ENCODE assay signal across 12 mouse cellular contexts in genomic region chr8:46588663-46589062, GRCm38 (mm10).
"Had no signal": no experiment of that assay in that cellular context is flagged by ENCODE, and none has a peak within 500 bp of the region (broad histone marks: within the 10 kb centered on the region; RNA-seq: fewer than 3 reads in every experiment).

No protein-coding gene starts in this region.

- H3K27ac ChIP-seq: left cerebral cortex, adult 2 months; limb, embryonic 15.5 days; lung, embryonic 15.5 days; macrophage; midbrain, embryonic 13.5 days; neural tube, embryonic 15.5 days; stomach, postnatal 0 days had no signal

- H3K4me1 ChIP-seq: limb, embryonic 15.5 days; lung, embryonic 15.5 days; midbrain, embryonic 13.5 days; neural tube, embryonic 15.5 days had no signal

- H3K9ac ChIP-seq: limb, embryonic 15.5 days; lung, embryonic 15.5 days; midbrain, embryonic 13.5 days; neural tube, embryonic 15.5 days had no signal

- H3K27me3 ChIP-seq: limb, embryonic 15.5 days; lung, embryonic 15.5 days; midbrain, embryonic 13.5 days; neural tube, embryonic 15.5 days had no signal

- DNase-seq: kidney, adult 8-10 months; kidney, postnatal 25 days; lung, postnatal 14 days had no signal

- H3K9me3 ChIP-seq: limb, embryonic 15.5 days; lung, embryonic 15.5 days; midbrain, embryonic 13.5 days; neural tube, embryonic 15.5 days had no signal

- ATAC-seq: intestine, postnatal 0 days; midbrain, embryonic 13.5 days had no signal

- H3K4me3 ChIP-seq: left cerebral cortex, adult 2 months; limb, embryonic 15.5 days; lung, embryonic 15.5 days; midbrain, embryonic 13.5 days; myocyte; neural tube, embryonic 15.5 days had no signal

- H3K4me2 ChIP-seq: limb, embryonic 15.5 days; lung, embryonic 15.5 days; midbrain, embryonic 13.5 days; neural tube, embryonic 15.5 days had no signal

- H3K36me3 ChIP-seq: lung, embryonic 15.5 days; neural tube, embryonic 15.5 days had no signal
